Mouse (Mus musculus): ENCODE measurements around the gene Dock4. TPM values are rescaled to one million over a fixed set of nuclear protein-coding genes. Genes with fewer than 3 reads are reported as not detected.

Dock4 gene
- polyA plus RNA-seq, 1 experiment = 12.7 TPM

GRCm38 (mm10) chr12:40795768-40796167 lies 350.0 kb downstream of the Dock4 start:
- peaks cover 1% of the 10 kb centered on the region for H3K4me1 ChIP-seq (ENCODE audit: control insufficient read depth, insufficient read depth, low read length)
- TF ChIP-seq CTCF (IDR thresholded peaks at IDR 0.05; ENCODE audit: low read depth, low read length) = no peak
- TF ChIP-seq EP300 (IDR thresholded peaks at IDR 0.05; ENCODE audit: insufficient read depth, low read depth, low read length) = no peak
- no peak for TF ChIP-seq POLR2A (IDR thresholded peaks at IDR 0.05; ENCODE audit: insufficient read depth, low read length)

GRCm38 (mm10) chr12:40796813-40797491 lies 351.2 kb downstream of the Dock4 start:
- H3K9ac ChIP-seq (ENCODE audit: low read depth, poor library complexity, severe bottlenecking) = no peak overlapping the region
- no peaks in the 10 kb centered on the region for H3K9me3 ChIP-seq (replicated peaks; ENCODE audit: control insufficient read depth, insufficient read depth, low read length, poor library complexity, severe bottlenecking)
- peaks cover 1% of the 10 kb centered on the region for H3K4me1 ChIP-seq (ENCODE audit: control insufficient read depth, insufficient read depth, low read length)
- H3K36me3 ChIP-seq (ENCODE audit: control insufficient read depth, insufficient read depth, low read length, poor library complexity, severe bottlenecking) = no peaks in the 10 kb centered on the region
- no peak overlapping the region for H3K4me3 ChIP-seq (ENCODE audit: low read depth, low read length)
- TF ChIP-seq EP300 (IDR thresholded peaks at IDR 0.05; ENCODE audit: insufficient read depth, low read depth, low read length) (no peak), POLR2A (IDR thresholded peaks at IDR 0.05; ENCODE audit: insufficient read depth, low read length) (no peak), CTCF (IDR thresholded peaks at IDR 0.05; ENCODE audit: low read depth, low read length) (no peak)
- no peak overlapping the region for H3K27ac ChIP-seq (ENCODE audit: insufficient read depth, low read length)
- H3K27me3 ChIP-seq (ENCODE audit: control insufficient read depth, insufficient read depth, low read length, poor library complexity, severe bottlenecking) = no peaks in the 10 kb centered on the region

More at GRCm38 (mm10) chr12:40795768-40796167, 350.0 kb downstream of the Dock4 start:
- Histone ChIP-seq H3K36me3 (ENCODE audit: control insufficient read depth, insufficient read depth, low read length, poor library complexity, severe bottlenecking) (no peaks in the 10 kb centered on the region), H3K4me3 (ENCODE audit: low read depth, low read length) (no peak overlapping the region), H3K9ac (ENCODE audit: low read depth, poor library complexity, severe bottlenecking) (no peak overlapping the region), H3K27me3 (ENCODE audit: control insufficient read depth, insufficient read depth, low read length, poor library complexity, severe bottlenecking) (no peaks in the 10 kb centered on the region), H3K27ac (ENCODE audit: insufficient read depth, low read length) (no peak overlapping the region), H3K9me3 (replicated peaks; ENCODE audit: control insufficient read depth, insufficient read depth, low read length, poor library complexity, severe bottlenecking) (no peaks in the 10 kb centered on the region)

GRCm38 (mm10) chr12:40797561-40798343 lies 352.0 kb downstream of the Dock4 start:
- H3K27ac ChIP-seq (ENCODE audit: insufficient read depth, low read length) = no peak overlapping the region

GRCm38 (mm10) chr12:40798344-40799017 lies 352.7 kb downstream of the Dock4 start:
- TF ChIP-seq POLR2A (IDR thresholded peaks at IDR 0.05; ENCODE audit: insufficient read depth, low read length) (no peak), EP300 (IDR thresholded peaks at IDR 0.05; ENCODE audit: insufficient read depth, low read depth, low read length) (no peak), CTCF (IDR thresholded peaks at IDR 0.05; ENCODE audit: low read depth, low read length) (no peak)
- Histone ChIP-seq H3K27me3 (ENCODE audit: control insufficient read depth, insufficient read depth, low read length, poor library complexity, severe bottlenecking) (no peaks in the 10 kb centered on the region), H3K4me1 (ENCODE audit: control insufficient read depth, insufficient read depth, low read length) (peaks cover 1% of the 10 kb centered on the region), H3K4me3 (ENCODE audit: low read depth, low read length) (no peak overlapping the region), H3K27ac (ENCODE audit: insufficient read depth, low read length) (no peak overlapping the region), H3K36me3 (ENCODE audit: control insufficient read depth, insufficient read depth, low read length, poor library complexity, severe bottlenecking) (no peaks in the 10 kb centered on the region), H3K9me3 (replicated peaks; ENCODE audit: control insufficient read depth, insufficient read depth, low read length, poor library complexity, severe bottlenecking) (no peaks in the 10 kb centered on the region), H3K9ac (ENCODE audit: low read depth, poor library complexity, severe bottlenecking) (no peak overlapping the region)

More at GRCm38 (mm10) chr12:40797561-40798343, 352.0 kb downstream of the Dock4 start:
- no peaks in the 10 kb centered on the region for H3K36me3 ChIP-seq (ENCODE audit: control insufficient read depth, insufficient read depth, low read length, poor library complexity, severe bottlenecking)
- H3K27me3 ChIP-seq (ENCODE audit: control insufficient read depth, insufficient read depth, low read length, poor library complexity, severe bottlenecking) = no peaks in the 10 kb centered on the region
- H3K9me3 ChIP-seq (replicated peaks; ENCODE audit: control insufficient read depth, insufficient read depth, low read length, poor library complexity, severe bottlenecking) = no peaks in the 10 kb centered on the region
- no peak overlapping the region for H3K4me3 ChIP-seq (ENCODE audit: low read depth, low read length)
- H3K9ac ChIP-seq (ENCODE audit: low read depth, poor library complexity, severe bottlenecking) = no peak overlapping the region
- TF ChIP-seq CTCF (IDR thresholded peaks at IDR 0.05; ENCODE audit: low read depth, low read length) = no peak
- no peak for TF ChIP-seq POLR2A (IDR thresholded peaks at IDR 0.05; ENCODE audit: insufficient read depth, low read length)
- TF ChIP-seq EP300 (IDR thresholded peaks at IDR 0.05; ENCODE audit: insufficient read depth, low read depth, low read length) = no peak
- peaks cover 1% of the 10 kb centered on the region for H3K4me1 ChIP-seq (ENCODE audit: control insufficient read depth, insufficient read depth, low read length)

- Histone ChIP-seq H3K9ac (ENCODE audit: low read depth, poor library complexity, severe bottlenecking) (no peak overlapping the region), H3K9me3 (replicated peaks; ENCODE audit: control insufficient read depth, insufficient read depth, low read length, poor library complexity, severe bottlenecking) (no peaks in the 10 kb centered on the region), H3K4me3 (ENCODE audit: low read depth, low read length) (no peak overlapping the region), H3K27ac (ENCODE audit: insufficient read depth, low read length) (no peak overlapping the region), H3K27me3 (ENCODE audit: control insufficient read depth, insufficient read depth, low read length, poor library complexity, severe bottlenecking) (no peaks in the 10 kb centered on the region), H3K4me1 (ENCODE audit: control insufficient read depth, insufficient read depth, low read length) (no peaks in the 10 kb centered on the region), H3K36me3 (ENCODE audit: control insufficient read depth, insufficient read depth, low read length, poor library complexity, severe bottlenecking) (no peaks in the 10 kb centered on the region)
- no peak for TF ChIP-seq EP300 (IDR thresholded peaks at IDR 0.05; ENCODE audit: insufficient read depth, low read depth, low read length)
- no peak for TF ChIP-seq CTCF (IDR thresholded peaks at IDR 0.05; ENCODE audit: low read depth, low read length)
- no peak for TF ChIP-seq POLR2A (IDR thresholded peaks at IDR 0.05; ENCODE audit: insufficient read depth, low read length)
Measured at GRCm38 (mm10) chr12:40801456-40801855, 355.7 kb downstream of the Dock4 start.
